Mouse (Mus musculus) liver, postnatal 0 days (tissue): ENCODE results near the gene 2410004P03Rik. TPM values are rescaled to one million over a fixed set of nuclear protein-coding genes. Genes with fewer than 3 reads are reported as not detected.

ENCODE experiments used
- ATAC-seq: fragments of 200-750 bp; cut with Nextera tagmentation; 2 replicates; pipeline ENCODE4 v1.8.0; 2017; ENCODE audit warnings: mild to moderate bottlenecking, moderate library complexity
- DNase-seq: peaks from one replicate; pipeline ENCODE4 v3.0.0-alpha.2; 2016
- H3K27ac ChIP-seq: fragments of 300-500 bp; sonication (generic); 2 replicates; pipeline ENCODE4 v1.5.1; 2014; ENCODE audit warnings: antibody characterized with exemption, moderate library complexity, mild to moderate bottlenecking, low read depth
- H3K27me3 ChIP-seq: fragments of 300-500 bp; sonication (generic); 2 replicates; pipeline ENCODE4 v1.6.1; 2014; ENCODE audit warnings: low read length, control low read depth, mixed read lengths; ENCODE audit not compliant: insufficient read depth
- H3K36me3 ChIP-seq: fragments of 300-500 bp; sonication (generic); replicated peaks from 2 replicates; pipeline ENCODE4 v1.6.1; 2014; ENCODE audit warnings: mild to moderate bottlenecking, control low read depth, low read length, moderate library complexity, mixed read lengths; ENCODE audit not compliant: insufficient read depth
- H3K4me1 ChIP-seq: fragments of 300-500 bp; sonication (generic); 2 replicates; pipeline ENCODE4 v1.6.1; 2014; ENCODE audit warnings: antibody characterized with exemption, mild to moderate bottlenecking, control low read depth; ENCODE audit not compliant: insufficient read depth
- H3K4me2 ChIP-seq: fragments of 300-500 bp; sonication (generic); 2 replicates; pipeline ENCODE4 v1.6.1; 2014; ENCODE audit warnings: low read depth, mild to moderate bottlenecking, low read length, moderate library complexity, mixed read lengths
- H3K4me3 ChIP-seq: fragments of 300-500 bp; sonication (generic); 2 replicates; pipeline ENCODE4 v1.5.1; 2014; ENCODE audit warnings: low read depth, low read length
- H3K9ac ChIP-seq: fragments of 300-500 bp; sonication (generic); replicated peaks from 2 replicates; pipeline ENCODE4 v1.6.1; 2014; ENCODE audit warnings: mild to moderate bottlenecking, moderate library complexity
- H3K9me3 ChIP-seq: fragments of 300-500 bp; sonication (generic); 2 replicates; pipeline ENCODE4 v1.6.1; 2016; ENCODE audit warnings: mild to moderate bottlenecking, control low read depth, low read length, mixed read lengths
- CTCF ChIP-seq: sonication (generic); IDR thresholded peaks from 2 replicates; pipeline ENCODE4 v1.5.1; 2016; ENCODE audit warnings: antibody characterized with exemption, low read depth
- EP300 ChIP-seq: IDR thresholded peaks from 2 replicates; pipeline ENCODE4 v1.6.1; 2016; ENCODE audit warnings: antibody characterized with exemption, low read depth, mild to moderate bottlenecking
- WGBS: fragments of 180-500 bp; shearing (Covaris S2); extraction: QIAGEN DNeasy Blood & Tissue Kit; methylation state at CpG from one replicate; pipeline ENCODE4 v1.1.7; 2014; ENCODE audit not compliant: insufficient replicate concordance; 5-methylcytosine and 5-hydroxymethylcytosine counted together
- polyA plus RNA-seq: library from polyadenylated mRNA; unstranded; fragments of >200 nt; fragmentation: Nextera tagmentation; extraction: Ambion mirVana; gene quantifications from 2 replicates; pipeline ENCODE4 v1.2.1, GENCODE M21; 2015

2410004P03Rik gene
- polyA plus RNA-seq, 1 experiment from 2014 or later = 0.06 TPM

- no peaks in the 10 kb centered on the region for H3K9me3 ChIP-seq
- 80% methylated on average over 6 of the region's 6 CpGs for WGBS
- no peaks in the 10 kb centered on the region for H3K27me3 ChIP-seq
- ATAC-seq (no peak), DNase-seq (no peak)
- no peak overlapping the region for H3K27ac ChIP-seq
- TF ChIP-seq EP300 = no peak
- H3K36me3 ChIP-seq = no peaks in the 10 kb centered on the region
- H3K4me1 ChIP-seq = no peaks in the 10 kb centered on the region
- no peak overlapping the region for H3K4me2 ChIP-seq
- no peak overlapping the region for H3K9ac ChIP-seq
- H3K4me3 ChIP-seq = no peak overlapping the region
These were observed 26.7 kb upstream of the 2410004P03Rik start for GRCm38 (mm10) chr12:17038246-17038645.

GRCm38 (mm10) chr12:17037053-17037610 lies 25.6 kb upstream of the 2410004P03Rik start:
- no peak for ATAC-seq
- WGBS = 57% methylated on average over 14 of the region's 14 CpGs

GRCm38 (mm10) chr12:17036532-17036931 lies 25.0 kb upstream of the 2410004P03Rik start:
- H3K36me3 ChIP-seq = no peaks in the 10 kb centered on the region
- H3K4me1 ChIP-seq = no peaks in the 10 kb centered on the region
- no peaks in the 10 kb centered on the region for H3K9me3 ChIP-seq
- H3K4me3 ChIP-seq = no peak overlapping the region
- WGBS = 51% methylated on average over 9 of the region's 9 CpGs
- ATAC-seq = no peak
- H3K27me3 ChIP-seq = no peaks in the 10 kb centered on the region
- TF ChIP-seq EP300 (no peak), CTCF (no peak)
- H3K4me2 ChIP-seq = no peak overlapping the region
- H3K9ac ChIP-seq = no peak overlapping the region
- DNase-seq = no peak
- no peak overlapping the region for H3K27ac ChIP-seq

More at GRCm38 (mm10) chr12:17037053-17037610, 25.6 kb upstream of the 2410004P03Rik start:
- H3K36me3 ChIP-seq = no peaks in the 10 kb centered on the region
- H3K9me3 ChIP-seq = no peaks in the 10 kb centered on the region
- no peak overlapping the region for H3K27ac ChIP-seq
- no peak overlapping the region for H3K4me2 ChIP-seq
- no peak for TF ChIP-seq EP300
- TF ChIP-seq CTCF = no peak
- H3K27me3 ChIP-seq = no peaks in the 10 kb centered on the region
- H3K4me1 ChIP-seq = no peaks in the 10 kb centered on the region
- no peak overlapping the region for H3K9ac ChIP-seq
- H3K4me3 ChIP-seq = no peak overlapping the region
- no peak for DNase-seq

- peak; percentile 34 for DNase-seq
- H3K4me3 ChIP-seq = no peak overlapping the region
These were observed 23.6 kb upstream of the 2410004P03Rik start for GRCm38 (mm10) chr12:17035128-17035527.

GRCm38 (mm10) chr12:17034671-17035070 lies 23.1 kb upstream of the 2410004P03Rik start:
- DNase-seq (no peak), ATAC-seq (no peak)
- Histone ChIP-seq H3K4me2 (no peak overlapping the region), H3K27me3 (no peaks in the 10 kb centered on the region), H3K4me3 (no peak overlapping the region), H3K9me3 (no peaks in the 10 kb centered on the region), H3K4me1 (no peaks in the 10 kb centered on the region), H3K9ac (no peak overlapping the region), H3K36me3 (no peaks in the 10 kb centered on the region), H3K27ac (no peak overlapping the region)
- 71% methylated on average over 5 of the region's 5 CpGs for WGBS
- TF ChIP-seq CTCF (no peak), EP300 (no peak)

More at GRCm38 (mm10) chr12:17035128-17035527, 23.6 kb upstream of the 2410004P03Rik start:
- Histone ChIP-seq H3K27ac (no peak overlapping the region), H3K4me1 (no peaks in the 10 kb centered on the region), H3K36me3 (no peaks in the 10 kb centered on the region), H3K4me2 (no peak overlapping the region), H3K9ac (no peak overlapping the region), H3K9me3 (no peaks in the 10 kb centered on the region), H3K27me3 (no peaks in the 10 kb centered on the region)
- WGBS = 60% methylated on average over 2 of the region's 2 CpGs
- no peak for ATAC-seq
- TF ChIP-seq EP300 = no peak
- peak; percentile 51 for TF ChIP-seq CTCF

- DNase-seq = no peak
- no peak for ATAC-seq
- Histone ChIP-seq H3K4me3 (no peak overlapping the region), H3K36me3 (no peaks in the 10 kb centered on the region), H3K4me1 (no peaks in the 10 kb centered on the region), H3K4me2 (no peak overlapping the region), H3K9ac (no peak overlapping the region), H3K9me3 (no peaks in the 10 kb centered on the region), H3K27me3 (no peaks in the 10 kb centered on the region), H3K27ac (no peak overlapping the region)
- 70% methylated on average over 9 of the region's 9 CpGs for WGBS
- no peak for TF ChIP-seq CTCF
These were observed 21.9 kb upstream of the 2410004P03Rik start for GRCm38 (mm10) chr12:17033464-17033841.
